Mouse (Mus musculus) small intestine, adult 2 months (tissue): ENCODE measurements at regions not wholly inside any gene's neighbourhood (a gene's known extent, or its start where the extent isn't known, plus 50 kb on each side); places are given as distances from the start of the nearest gene placed in this dataset.

ENCODE experiments used
- CTCF ChIP-seq: fragments of 200-500 bp; IDR thresholded peaks from 2 replicates; pipeline ENCODE4 v1.5.1; 2012; ENCODE audit warnings: low read depth, mild to moderate bottlenecking, control low read depth, inconsistent platforms, low read length, moderate library complexity, mixed read lengths; ENCODE audit not compliant: insufficient replicate concordance, insufficient read length; ENCODE audit errors: extremely low read depth
- POLR2A ChIP-seq: fragments of 200-500 bp; IDR thresholded peaks from 2 replicates; pipeline ENCODE4 v1.6.1; 2012; ENCODE audit warnings: low read depth, mild to moderate bottlenecking, control low read depth, inconsistent platforms, low read length, moderate library complexity

GRCm38 (mm10) chr4:4537172-4537753, 255.9 kb downstream of the Impad1 start:
- TF ChIP-seq CTCF (no peak), POLR2A (no peak)
